Mouse (Mus musculus): ENCODE measurements around the gene Fxyd6.
A peak's percentile ranks its signal among the peaks of the same experiment; 100 is the strongest.

Gene Fxyd6

GRCm38 (mm10) chr9:45370117-45370561, at the start of gene Fxyd6:
TSS of gene Fxyd6 (plus strand) at chr9:45370185.
- peak; percentile 69 for DNase-seq (ENCODE audit: inconsistent ontology term)

- peak; percentile 51 for DNase-seq (ENCODE audit: inconsistent ontology term)
These were observed 48.5 kb upstream of the Fxyd6 start for GRCm38 (mm10) chr9:45321465-45321864.

- DNase-seq (ENCODE audit: inconsistent ontology term) = no peak
These were observed 48.0 kb upstream of the Fxyd6 start for GRCm38 (mm10) chr9:45321946-45322430.

- no peak for DNase-seq (ENCODE audit: inconsistent ontology term)
These were observed 43.6 kb upstream of the Fxyd6 start for GRCm38 (mm10) chr9:45326390-45326789.

GRCm38 (mm10) chr9:45328263-45328662, 41.7 kb upstream of the Fxyd6 start:
- DNase-seq (ENCODE audit: inconsistent ontology term) = no peak

GRCm38 (mm10) chr9:45329577-45329976, 40.4 kb upstream of the Fxyd6 start:
- no peak for DNase-seq (ENCODE audit: inconsistent ontology term)

- no peak for DNase-seq (ENCODE audit: inconsistent ontology term)
These were observed 32.6 kb upstream of the Fxyd6 start for GRCm38 (mm10) chr9:45337406-45337805.

- no peak for DNase-seq (ENCODE audit: inconsistent ontology term)
These were observed 26.9 kb upstream of the Fxyd6 start for GRCm38 (mm10) chr9:45343066-45343465.

- DNase-seq (ENCODE audit: inconsistent ontology term) = peak; percentile 21
These were observed 24.5 kb upstream of the Fxyd6 start for GRCm38 (mm10) chr9:45345516-45345915.

- no peak for DNase-seq (ENCODE audit: inconsistent ontology term)
These were observed 23.7 kb upstream of the Fxyd6 start for GRCm38 (mm10) chr9:45346276-45346675.

- no peak for DNase-seq (ENCODE audit: inconsistent ontology term)
These were observed 21.4 kb upstream of the Fxyd6 start for GRCm38 (mm10) chr9:45348560-45348959.

- DNase-seq (ENCODE audit: inconsistent ontology term) = peak; percentile 43
These were observed 20.8 kb upstream of the Fxyd6 start for GRCm38 (mm10) chr9:45349181-45349580.

GRCm38 (mm10) chr9:45349851-45350250, 20.1 kb upstream of the Fxyd6 start:
- DNase-seq (ENCODE audit: inconsistent ontology term) = no peak

- DNase-seq (ENCODE audit: inconsistent ontology term) = no peak
These were observed 14.8 kb upstream of the Fxyd6 start for GRCm38 (mm10) chr9:45355192-45355591.

GRCm38 (mm10) chr9:45358356-45358755, 11.6 kb upstream of the Fxyd6 start:
- DNase-seq (ENCODE audit: inconsistent ontology term) = no peak

GRCm38 (mm10) chr9:45362051-45362461, 7.9 kb upstream of the Fxyd6 start:
- peak; percentile 37 for DNase-seq (ENCODE audit: inconsistent ontology term)

- no peak for DNase-seq (ENCODE audit: inconsistent ontology term)
These were observed 6.3 kb upstream of the Fxyd6 start for GRCm38 (mm10) chr9:45363639-45364214.

- DNase-seq (ENCODE audit: inconsistent ontology term) = no peak
These were observed 2.3 kb upstream of the Fxyd6 start for GRCm38 (mm10) chr9:45367716-45368115.

GRCm38 (mm10) chr9:45368341-45368901, 1.6 kb upstream of the Fxyd6 start:
- DNase-seq (ENCODE audit: inconsistent ontology term) = no peak

GRCm38 (mm10) chr9:45370616-45371336, 791 bp downstream of the Fxyd6 start:
- DNase-seq (ENCODE audit: inconsistent ontology term) = no peak

- DNase-seq (ENCODE audit: inconsistent ontology term) = no peak
These were observed 1.3 kb downstream of the Fxyd6 start for GRCm38 (mm10) chr9:45371337-45371707.

- DNase-seq (ENCODE audit: inconsistent ontology term) = no peak
These were observed 3.9 kb downstream of the Fxyd6 start for GRCm38 (mm10) chr9:45373896-45374295.

GRCm38 (mm10) chr9:45374988-45375502, 5.1 kb downstream of the Fxyd6 start:
- no peak for DNase-seq (ENCODE audit: inconsistent ontology term)

Measured in Muller cell, postnatal 12 days (primary cell).